ENCODE assay signal across 22 mouse cellular contexts in the genomic region with DNA sequence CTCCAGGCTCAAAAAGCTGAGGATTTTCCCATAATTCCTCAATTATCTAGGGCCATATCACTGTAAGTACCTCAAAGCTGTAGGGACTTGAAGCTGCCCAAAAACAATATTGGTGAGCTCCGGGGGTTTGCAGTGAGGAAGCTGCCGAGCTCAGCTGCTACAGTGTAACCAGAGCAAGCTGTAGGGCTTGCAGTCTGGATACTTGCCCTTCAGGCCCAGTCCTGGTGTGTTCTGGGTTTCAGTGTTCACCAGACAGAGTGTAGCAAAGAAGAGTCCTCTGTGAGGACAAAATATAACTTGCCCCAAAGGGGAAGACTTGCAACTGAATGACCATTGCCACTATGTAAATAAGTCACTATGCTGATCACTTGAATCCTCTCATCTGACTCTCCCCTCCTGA. TPM values are rescaled to one million over a fixed set of nuclear protein-coding genes. Genes with fewer than 3 reads are reported as not detected.
DNase-seq lines count a peak whose midpoint lies in the region; ATAC-seq and TF ChIP-seq lines count a peak whose summit lies in the region.
"Had no signal": no experiment of that assay in that cellular context is flagged by ENCODE, and none has a peak within 500 bp of the region (broad histone marks: within the 10 kb centered on the region; RNA-seq: fewer than 3 reads in every experiment).

No protein-coding gene starts in this region.

- H3K27ac ChIP-seq in gastrocnemius, adult 2 months = peak overlapping the region; percentile 76
- H3K27ac ChIP-seq: embryonic facial prominence, embryonic 13.5 days; embryonic facial prominence, embryonic 15.5 days; forebrain, embryonic 10.5 days; forebrain, embryonic 12.5 days had no signal

- H3K4me3 ChIP-seq in gastrocnemius, adult 2 months = peak overlapping the region; percentile 4; the same call in 1 of the 2 replicates
- peak overlapping the region; percentile 33 for H3K4me3 ChIP-seq in megakaryocyte, embryonic 14.5 days (replicated peaks)
- H3K4me3 ChIP-seq: embryonic facial prominence, embryonic 13.5 days; embryonic facial prominence, embryonic 15.5 days; erythroblast, embryonic 14.5 days; forebrain, embryonic 10.5 days; forebrain, embryonic 12.5 days had no signal

- no peak for ATAC-seq in megakaryocyte, adult 5-6 weeks (ENCODE audit: poor library complexity, severe bottlenecking)
- ATAC-seq: forebrain, embryonic 14.5 days; forebrain, embryonic 16.5 days had no signal

- H3K27me3 ChIP-seq in megakaryocyte, embryonic 14.5 days (replicated peaks) = no peaks in the 10 kb centered on the region
- H3K27me3 ChIP-seq: embryonic facial prominence, embryonic 15.5 days had no signal

- intact Hi-C loops in gastrocnemius, adult 2 months (cut with DNase I) = no loop called here

- H3K36me3 ChIP-seq in megakaryocyte, embryonic 14.5 days (replicated peaks; ENCODE audit: low read length) = peaks cover 62% of the 10 kb centered on the region
- H3K36me3 ChIP-seq: embryonic facial prominence, embryonic 13.5 days; embryonic facial prominence, embryonic 15.5 days; forebrain, embryonic 10.5 days; forebrain, embryonic 12.5 days had no signal

- no peaks in the 10 kb centered on the region for H3K9me3 ChIP-seq in megakaryocyte, embryonic 14.5 days
- H3K9me3 ChIP-seq: embryonic facial prominence, embryonic 13.5 days; embryonic facial prominence, embryonic 15.5 days; forebrain, embryonic 10.5 days; forebrain, embryonic 12.5 days had no signal

- peaks cover 91% of the 10 kb centered on the region for H3K4me1 ChIP-seq in megakaryocyte, embryonic 14.5 days

- no peak for TF ChIP-seq CTCF in gastrocnemius, adult 2 months (IDR thresholded peaks at IDR 0.05)

- peak; percentile 71 for DNase-seq in gastrocnemius, adult 2 months
- DNase-seq in gastrocnemius, postnatal 10 days = no peak
- peak; percentile 72 for DNase-seq in testis, postnatal 14 days (ENCODE audit: low spot score)
- no peak for DNase-seq in testis, postnatal 10 days (ENCODE audit: low spot score)
- DNase-seq: adrenal gland, adult 2 months; adrenal gland, postnatal 10 days; adrenal gland, postnatal 25 days; cerebellum, adult 11 months; cerebellum, adult 18-20 months; cerebellum, adult 8-10 months; cerebellum, postnatal 14 days; cerebellum, postnatal 36 days; embryo, embryonic 11 days had no signal

RNA-seq across cellular contexts. Expression of gene Adcy9, which starts 9.0 kb away (rescaled TPM):
- total RNA-seq in gastrocnemius, adult 2 months (2021) = 10 to 100 TPM; 33.2 to 52.2 TPM
- 10 to 100 TPM; 22.3 to 22.6 TPM for total RNA-seq in gastrocnemius, postnatal 10 days (2021)
- 1.9 and 3.5 TPM in 2 replicates for polyA plus RNA-seq in megakaryocyte, embryonic 14.5 days (2012; ENCODE audit: insufficient read depth, low replicate concordance)
- 2.1 and 3.0 TPM in 2 replicates for total RNA-seq in megakaryocyte, adult 5-6 weeks (2015)
- 2.3 and 3.8 TPM in 2 replicates for total RNA-seq in megakaryocyte, adult 5-6 weeks (2017)
- polyA plus RNA-seq: erythroblast, embryonic 14.5 days had no signal

Comparison
In these comparisons a context has a peak if more than half of its experiments do, and no peak if none do; other contexts are left out.
1. DNase-seq: peak in gastrocnemius, adult 2 months (single experiment) and testis, postnatal 14 days (single experiment); none in gastrocnemius, postnatal 10 days (single experiment) and testis, postnatal 10 days (single experiment).
2. RNA of gene Adcy9, which starts 9.0 kb away (total RNA-seq): 33.2 to 52.2 TPM in gastrocnemius, adult 2 months and 22.3 to 22.6 TPM in gastrocnemius, postnatal 10 days; 2.1 to 3.8 TPM in megakaryocyte, adult 5-6 weeks; every median in the first group is over 4 times any median in the second.